Mouse (Mus musculus): Measurements from ENCODE around the gene Aifm3. TPM values are rescaled to one million over a fixed set of nuclear protein-coding genes. Genes with fewer than 3 reads are reported as not detected.
"Not testable (repeated sequence)": the region's sequence is repeated elsewhere in the genome, so short reads cannot be mapped to it uniquely, and the experiment has no call there.

Aifm3 gene
- polyA plus RNA-seq, 1 experiment from 2014 or later = 6.4 TPM

- ATAC-seq (ENCODE audit: low FRiP score) = 0 out of 2 replicates have a peak, but pooled peaks have one; percentile 29
- 52% methylated on average over 2 of the region's 2 CpGs for whole genome bisulfite sequencing
- DNase-seq (ENCODE audit: low spot score) = peak; percentile 58
Observed at GRCm38 (mm10) chr16:17496499-17497305, 7.3 kb downstream of the Aifm3 start.

GRCm38 (mm10) chr16:17499249-17499883 is 10.0 kb downstream of the Aifm3 start:
- Histone ChIP-seq H3K4me1 (replicated peaks; ENCODE audit: control insufficient read depth, insufficient read depth, low read length) (peaks cover 16% of the 10 kb centered on the region; the same call in 1 of the 2 replicates), H3K4me3 (replicated peaks; ENCODE audit: low read length) (no peak overlapping the region), H3K9me3 (ENCODE audit: control insufficient read depth, low read length) (no peaks in the 10 kb centered on the region), H3K27ac (no peak overlapping the region), H3K9ac (no peak overlapping the region), H3K4me2 (replicated peaks) (peak overlapping the region; percentile 22; the same call in 1 of the 2 replicates), H3K36me3 (replicated peaks; ENCODE audit: control insufficient read depth, insufficient read depth) (no peaks in the 10 kb centered on the region), H3K27me3 (ENCODE audit: control insufficient read depth, insufficient read depth, low read length) (no peaks in the 10 kb centered on the region)
- 15% methylated on average over 10 of the region's 10 CpGs for WGBS
- DNase-seq (ENCODE audit: low spot score) = peak; percentile 44
- ATAC-seq (ENCODE audit: low FRiP score) = peak; percentile 69

More at GRCm38 (mm10) chr16:17496499-17497305, 7.3 kb downstream of the Aifm3 start:
- Histone ChIP-seq H3K27me3 (ENCODE audit: control insufficient read depth, insufficient read depth, low read length) (no peaks in the 10 kb centered on the region), H3K9me3 (ENCODE audit: control insufficient read depth, low read length) (no peaks in the 10 kb centered on the region), H3K4me3 (replicated peaks; ENCODE audit: low read length) (no peak overlapping the region), H3K36me3 (replicated peaks; ENCODE audit: control insufficient read depth, insufficient read depth) (no peaks in the 10 kb centered on the region), H3K4me2 (replicated peaks) (no peak overlapping the region), H3K27ac (no peak overlapping the region; the same call in 1 of the 2 replicates), H3K4me1 (replicated peaks; ENCODE audit: control insufficient read depth, insufficient read depth, low read length) (peaks cover 16% of the 10 kb centered on the region; the same call in 1 of the 2 replicates), H3K9ac (no peak overlapping the region)

- no peak overlapping the region for H3K9ac ChIP-seq
- 78% methylated on average over 4 of the region's 4 CpGs for WGBS
- H3K4me2 ChIP-seq (replicated peaks) = no peak overlapping the region
- H3K4me1 ChIP-seq (replicated peaks; ENCODE audit: control insufficient read depth, insufficient read depth, low read length) = peaks cover 11% of the 10 kb centered on the region; the same call in 1 of the 2 replicates
- no peaks in the 10 kb centered on the region for H3K36me3 ChIP-seq (replicated peaks; ENCODE audit: control insufficient read depth, insufficient read depth)
- H3K4me3 ChIP-seq (replicated peaks; ENCODE audit: low read length) = no peak overlapping the region
- DNase-seq (ENCODE audit: low spot score) (no peak), ATAC-seq (ENCODE audit: low FRiP score) (no peak)
- H3K27me3 ChIP-seq (ENCODE audit: control insufficient read depth, insufficient read depth, low read length) = no peaks in the 10 kb centered on the region
- H3K27ac ChIP-seq = no peak overlapping the region
- H3K9me3 ChIP-seq (ENCODE audit: control insufficient read depth, low read length) = no peaks in the 10 kb centered on the region
Observed at GRCm38 (mm10) chr16:17502681-17503080, 13.3 kb downstream of the Aifm3 start.

GRCm38 (mm10) chr16:17507018-17507552 is 17.7 kb downstream of the Aifm3 start:
- H3K27me3 ChIP-seq (ENCODE audit: control insufficient read depth, insufficient read depth, low read length) = no peaks in the 10 kb centered on the region
- no peak overlapping the region for H3K9ac ChIP-seq
- no peak overlapping the region for H3K4me3 ChIP-seq (replicated peaks; ENCODE audit: low read length)
- ATAC-seq (ENCODE audit: low FRiP score) (no peak), DNase-seq (ENCODE audit: low spot score) (no peak)
- peaks cover 6% of the 10 kb centered on the region for H3K36me3 ChIP-seq (replicated peaks; ENCODE audit: control insufficient read depth, insufficient read depth)
- no peak overlapping the region for H3K27ac ChIP-seq
- no peaks in the 10 kb centered on the region for H3K9me3 ChIP-seq (ENCODE audit: control insufficient read depth, low read length)
- WGBS = 89% methylated on average over 5 of the region's 5 CpGs
- no peak overlapping the region for H3K4me2 ChIP-seq (replicated peaks)
- H3K4me1 ChIP-seq (replicated peaks; ENCODE audit: control insufficient read depth, insufficient read depth, low read length) = peaks cover 14% of the 10 kb centered on the region

GRCm38 (mm10) chr16:17508031-17508430 is 18.6 kb downstream of the Aifm3 start:
- peak overlapping the region; percentile 70 for H3K4me3 ChIP-seq (replicated peaks; ENCODE audit: low read length)
- ATAC-seq (ENCODE audit: low FRiP score); H3K9me3 ChIP-seq (ENCODE audit: control insufficient read depth, low read length); H3K27me3 ChIP-seq (ENCODE audit: control insufficient read depth, insufficient read depth, low read length); DNase-seq (ENCODE audit: low spot score): not testable (repeated sequence)
- 28% methylated on average over 3 of the region's 3 CpGs for WGBS
- peak overlapping the region; percentile 76 for H3K4me2 ChIP-seq (replicated peaks)
- H3K9ac ChIP-seq = peak overlapping the region; percentile 75
- H3K36me3 ChIP-seq (replicated peaks; ENCODE audit: control insufficient read depth, insufficient read depth) = peaks cover 15% of the 10 kb centered on the region
- peak overlapping the region; percentile 95 for H3K27ac ChIP-seq
- peaks cover 14% of the 10 kb centered on the region for H3K4me1 ChIP-seq (replicated peaks; ENCODE audit: control insufficient read depth, insufficient read depth, low read length)

GRCm38 (mm10) chr16:17508546-17509239 is 19.3 kb downstream of the Aifm3 start, which contains the start of gene Lztr1:
Gene Lztr1 (plus strand): TSS chr16:17508688.
- no peaks in the 10 kb centered on the region for H3K9me3 ChIP-seq (ENCODE audit: control insufficient read depth, low read length)
- H3K4me1 ChIP-seq (replicated peaks; ENCODE audit: control insufficient read depth, insufficient read depth, low read length) = peaks cover 14% of the 10 kb centered on the region
- WGBS = under 1% methylated on average over 50 of the region's 50 CpGs

GRCm38 (mm10) chr16:17509240-17509597 is 19.8 kb downstream of the Aifm3 start:
- peak overlapping the region; percentile 76 for H3K4me2 ChIP-seq (replicated peaks)
- peak overlapping the region; percentile 70 for H3K4me3 ChIP-seq (replicated peaks; ENCODE audit: low read length)
- peak overlapping the region; percentile 95; the same call in 1 of the 2 replicates for H3K27ac ChIP-seq
- peaks cover 27% of the 10 kb centered on the region for H3K36me3 ChIP-seq (replicated peaks; ENCODE audit: control insufficient read depth, insufficient read depth)
- H3K27me3 ChIP-seq (ENCODE audit: control insufficient read depth, insufficient read depth, low read length) = no peaks in the 10 kb centered on the region
- 10% methylated on average over 9 of the region's 9 CpGs for WGBS
- no peak; the same call in 1 of the 2 replicates for ATAC-seq (ENCODE audit: low FRiP score)
- no peak for DNase-seq (ENCODE audit: low spot score)
- no peaks in the 10 kb centered on the region for H3K9me3 ChIP-seq (ENCODE audit: control insufficient read depth, low read length)
- peak overlapping the region; percentile 75 for H3K9ac ChIP-seq
- peaks cover 14% of the 10 kb centered on the region for H3K4me1 ChIP-seq (replicated peaks; ENCODE audit: control insufficient read depth, insufficient read depth, low read length)

More at GRCm38 (mm10) chr16:17508546-17509239, 19.3 kb downstream of the Aifm3 start, which contains the start of gene Lztr1:
- ATAC-seq (ENCODE audit: low FRiP score) = peak; percentile 97
- H3K4me2 ChIP-seq (replicated peaks) = peak within 1 kb of the TSS; percentile 76
- peak within 1 kb of the TSS; percentile 70 for H3K4me3 ChIP-seq (replicated peaks; ENCODE audit: low read length)
- H3K27ac ChIP-seq = peak within 1 kb of the TSS; percentile 95
- DNase-seq (ENCODE audit: low spot score) = peak; percentile 90
- H3K27me3 ChIP-seq (ENCODE audit: control insufficient read depth, insufficient read depth, low read length) = no peaks in the 10 kb centered on the region
- peaks cover 22% of the 10 kb centered on the region for H3K36me3 ChIP-seq (replicated peaks; ENCODE audit: control insufficient read depth, insufficient read depth)
- peak within 1 kb of the TSS; percentile 75 for H3K9ac ChIP-seq

GRCm38 (mm10) chr16:17510143-17510542 is 20.7 kb downstream of the Aifm3 start:
- Histone ChIP-seq H3K4me3 (replicated peaks; ENCODE audit: low read length) (peak overlapping the region; percentile 70; the same call in 1 of the 2 replicates), H3K9me3 (ENCODE audit: control insufficient read depth, low read length) (no peaks in the 10 kb centered on the region), H3K4me2 (replicated peaks) (peak overlapping the region; percentile 76), H3K27me3 (ENCODE audit: control insufficient read depth, insufficient read depth, low read length) (no peaks in the 10 kb centered on the region), H3K9ac (peak overlapping the region; percentile 75; the same call in 1 of the 2 replicates), H3K27ac (no peak overlapping the region), H3K4me1 (replicated peaks; ENCODE audit: control insufficient read depth, insufficient read depth, low read length) (peaks cover 14% of the 10 kb centered on the region), H3K36me3 (replicated peaks; ENCODE audit: control insufficient read depth, insufficient read depth) (peaks cover 36% of the 10 kb centered on the region)
- ATAC-seq (ENCODE audit: low FRiP score) (no peak), DNase-seq (ENCODE audit: low spot score) (no peak)
- WGBS = 96% methylated on average over 2 of the region's 2 CpGs

Measured in hindbrain, embryonic 14.5 days (tissue).